Comparison of ENCODE assay signal across 7 mouse cellular contexts in the genomic region with DNA sequence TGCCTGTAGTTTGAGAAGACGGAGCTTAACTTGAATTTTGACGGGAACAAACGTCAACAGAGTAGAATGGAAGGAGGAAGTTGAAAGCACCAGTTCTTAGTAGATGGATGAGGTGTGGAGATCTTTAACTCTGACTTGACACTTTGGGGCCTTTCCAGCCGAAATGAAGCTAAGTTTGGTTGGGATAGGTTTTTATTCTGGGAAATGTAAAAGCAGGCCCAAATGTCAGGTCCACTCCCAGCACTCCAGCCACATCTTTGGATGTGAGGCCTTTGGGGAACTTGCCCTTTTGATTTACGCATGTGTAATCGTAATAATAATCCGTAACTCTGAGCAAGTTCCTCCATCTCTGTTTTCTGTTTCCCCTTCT. TPM values are rescaled to one million over a fixed set of nuclear protein-coding genes. Genes with fewer than 3 reads are reported as not detected.
DNase-seq lines count a peak whose midpoint lies in the region; ATAC-seq lines count a peak whose summit lies in the region.

No protein-coding gene starts in this region.

- WGBS in neural tube, embryonic 11.5 days, result 24% methylated on average over 7 of the region's 7 CpGs
- 17% methylated on average over 7 of the region's 7 CpGs for WGBS in forebrain, embryonic 11.5 days
- 35% methylated on average over 7 of the region's 7 CpGs for WGBS in liver, embryonic 12.5 days (ENCODE audit: insufficient replicate concordance)
- 36% methylated on average over 7 of the region's 7 CpGs for WGBS in stomach, embryonic 16.5 days

- no peaks in the 10 kb centered on the region for H3K9me3 ChIP-seq in neural tube, embryonic 11.5 days (ENCODE audit: control insufficient read depth, low read length)
- no peaks in the 10 kb centered on the region for H3K9me3 ChIP-seq in forebrain, embryonic 11.5 days (ENCODE audit: control insufficient read depth, low read length)
- H3K9me3 ChIP-seq in liver, embryonic 12.5 days (replicated peaks), result no peaks in the 10 kb centered on the region
- H3K9me3 ChIP-seq in stomach, embryonic 16.5 days (replicated peaks; ENCODE audit: control insufficient read depth, low read length), result no peaks in the 10 kb centered on the region

- H3K27me3 ChIP-seq in neural tube, embryonic 11.5 days (ENCODE audit: control insufficient read depth, insufficient read depth, low read length), result no peaks in the 10 kb centered on the region
- H3K27me3 ChIP-seq in forebrain, embryonic 11.5 days (ENCODE audit: control insufficient read depth, insufficient read depth, low read length), result no peaks in the 10 kb centered on the region
- H3K27me3 ChIP-seq in liver, embryonic 12.5 days (replicated peaks), result peaks cover 62% of the 10 kb centered on the region
- H3K27me3 ChIP-seq in stomach, embryonic 16.5 days (ENCODE audit: control insufficient read depth, insufficient read depth, low read length), result no peaks in the 10 kb centered on the region

- H3K4me3 ChIP-seq in neural tube, embryonic 11.5 days (ENCODE audit: low read depth, low read length), result peak overlapping the region; percentile 57
- H3K4me3 ChIP-seq in forebrain, embryonic 11.5 days (ENCODE audit: low read depth, low read length), result peak overlapping the region; percentile 66
- H3K4me3 ChIP-seq in liver, embryonic 12.5 days, result peak overlapping the region; percentile 58
- H3K4me3 ChIP-seq in stomach, embryonic 16.5 days (replicated peaks; ENCODE audit: low read length), result peak overlapping the region; percentile 53

- H3K4me1 ChIP-seq in neural tube, embryonic 11.5 days (ENCODE audit: control insufficient read depth, insufficient read depth, low read length), result peaks cover 34% of the 10 kb centered on the region
- peaks cover 38% of the 10 kb centered on the region for H3K4me1 ChIP-seq in forebrain, embryonic 11.5 days (replicated peaks; ENCODE audit: control insufficient read depth, insufficient read depth, low read length)
- H3K4me1 ChIP-seq in liver, embryonic 12.5 days, result peaks cover 29% of the 10 kb centered on the region
- H3K4me1 ChIP-seq in stomach, embryonic 16.5 days (ENCODE audit: control insufficient read depth, insufficient read depth, low read length), result peaks cover 14% of the 10 kb centered on the region; the same call in 1 of the 2 replicates

- no peak for ATAC-seq in neural tube, embryonic 11.5 days (ENCODE audit: insufficient read depth, low FRiP score, low TSS enrichment)
- ATAC-seq in forebrain, embryonic 11.5 days (replicated peaks; ENCODE audit: low FRiP score), result no peak
- no peak for ATAC-seq in liver, embryonic 12.5 days
- no peak for ATAC-seq in stomach, embryonic 16.5 days (ENCODE audit: insufficient read depth, low FRiP score)

- no peak for DNase-seq in neural tube, embryonic 11.5 days (ENCODE audit: low spot score)
- no peak for DNase-seq in neural tube, embryonic 10.5 days (ENCODE audit: extremely low spot score, low spot score)
- no peak for DNase-seq in forebrain, embryonic 11.5 days (ENCODE audit: low spot score)
- DNase-seq in gastrocnemius, adult 8-10 months (ENCODE audit: low spot score in 2 of 2), result no peak
- DNase-seq in spleen, adult 18-20 months, result no peak

- H3K4me2 ChIP-seq in neural tube, embryonic 11.5 days (ENCODE audit: low read depth), result peak overlapping the region; percentile 73
- H3K4me2 ChIP-seq in forebrain, embryonic 11.5 days (ENCODE audit: low read depth, low read length, severe bottlenecking), result peak overlapping the region; percentile 66
- H3K4me2 ChIP-seq in liver, embryonic 12.5 days, result peak overlapping the region; percentile 85
- H3K4me2 ChIP-seq in stomach, embryonic 16.5 days (ENCODE audit: low read depth, low read length), result peak overlapping the region; percentile 70

- peak overlapping the region; percentile 73 for H3K9ac ChIP-seq in neural tube, embryonic 11.5 days (ENCODE audit: low read length)
- peak overlapping the region; percentile 69 for H3K9ac ChIP-seq in forebrain, embryonic 11.5 days (ENCODE audit: low read length)
- H3K9ac ChIP-seq in liver, embryonic 12.5 days, result peak overlapping the region; percentile 59; the same call in 1 of the 2 replicates
- H3K9ac ChIP-seq in stomach, embryonic 16.5 days (ENCODE audit: low read length), result peak overlapping the region; percentile 67

- no peaks in the 10 kb centered on the region for H3K36me3 ChIP-seq in neural tube, embryonic 11.5 days (ENCODE audit: control insufficient read depth, insufficient read depth, low read length)
- H3K36me3 ChIP-seq in forebrain, embryonic 11.5 days (ENCODE audit: control insufficient read depth, insufficient read depth, low read length), result peaks cover 2% of the 10 kb centered on the region; the same call in 1 of the 2 replicates
- H3K36me3 ChIP-seq in liver, embryonic 12.5 days, result no peaks in the 10 kb centered on the region
- H3K36me3 ChIP-seq in stomach, embryonic 16.5 days (ENCODE audit: control insufficient read depth, insufficient read depth, low read length), result no peaks in the 10 kb centered on the region

- H3K27ac ChIP-seq in neural tube, embryonic 11.5 days (ENCODE audit: low read depth, low read length), result no peak overlapping the region
- peak overlapping the region; percentile 99 for H3K27ac ChIP-seq in forebrain, embryonic 11.5 days (ENCODE audit: low read depth, low read length)
- no peak overlapping the region for H3K27ac ChIP-seq in liver, embryonic 12.5 days
- peak overlapping the region; percentile 9 for H3K27ac ChIP-seq in stomach, embryonic 16.5 days (ENCODE audit: low read length)

RNA-seq across cellular contexts. Expression of a gene that starts 0.7 kb away (rescaled TPM):
- 24.4 and 25.4 TPM in 2 replicates for polyA plus RNA-seq in neural tube, embryonic 11.5 days (2014; fragmentation: Nextera tagmentation; extraction: Ambion mirVana)
- 57.7 and 63.4 TPM in 2 replicates for polyA plus RNA-seq in forebrain, embryonic 11.5 days (2014; fragmentation: Nextera tagmentation; extraction: Ambion mirVana)
- polyA plus RNA-seq in liver, embryonic 12.5 days (2016; fragmentation: Nextera tagmentation; extraction: Ambion mirVana), result 1.3 and 1.7 TPM in 2 replicates
- 6.8 and 6.9 TPM in 2 replicates for polyA plus RNA-seq in stomach, embryonic 16.5 days (2015; fragmentation: Nextera tagmentation; extraction: Ambion mirVana)
- total RNA-seq in gastrocnemius, adult 8-10 months (2022), result under 1 TPM; 0.45 to 0.94 (median 0.52) TPM

RNA-seq across cellular contexts. Expression of a gene that starts 18.2 kb away (rescaled TPM):
- polyA plus RNA-seq in neural tube, embryonic 11.5 days (2014; fragmentation: Nextera tagmentation; extraction: Ambion mirVana), result 1.3 and 2.5 TPM in 2 replicates
- polyA plus RNA-seq in forebrain, embryonic 11.5 days (2014; fragmentation: Nextera tagmentation; extraction: Ambion mirVana), result 0.99 and 1.1 TPM in 2 replicates
- 0.06 and 0.07 TPM in 2 replicates for polyA plus RNA-seq in liver, embryonic 12.5 days (2016; fragmentation: Nextera tagmentation; extraction: Ambion mirVana)
- polyA plus RNA-seq in stomach, embryonic 16.5 days (2015; fragmentation: Nextera tagmentation; extraction: Ambion mirVana), result 0.09 and 0.18 TPM in 2 replicates
- under 1 TPM; 0.07 to 0.32 (median 0.17) TPM for total RNA-seq in gastrocnemius, adult 8-10 months (2022)

Comparison
In these comparisons a context has a peak if more than half of its experiments do, and no peak if none do; other contexts are left out.
1. H3K27ac ChIP-seq: peak in forebrain, embryonic 11.5 days (single experiment) and stomach, embryonic 16.5 days (single experiment); none in neural tube, embryonic 11.5 days (single experiment) and liver, embryonic 12.5 days (single experiment).
2. Peak in every context shown above with its lines, with median percentiles within 50 percentile points of each other: H3K4me2 ChIP-seq, H3K4me3 ChIP-seq and H3K9ac ChIP-seq.